Mouse (Mus musculus) duodenum, adult 2 months (tissue): ENCODE results near the gene Themis. TPM values are rescaled to one million over a fixed set of nuclear protein-coding genes. Genes with fewer than 3 reads are reported as not detected.

Experiments
- polyA plus RNA-seq: library from polyadenylated mRNA; depleted of rRNA; stranded (reverse); fragments of >200 nt; gene quantifications from 2 replicates; pipeline ENCODE4 v1.2.3, GENCODE M21; 2012; ENCODE audit warnings: low replicate concordance; rRNA removed

Gene Themis
- polyA plus RNA-seq: not detected in 2 replicates

DNA sequence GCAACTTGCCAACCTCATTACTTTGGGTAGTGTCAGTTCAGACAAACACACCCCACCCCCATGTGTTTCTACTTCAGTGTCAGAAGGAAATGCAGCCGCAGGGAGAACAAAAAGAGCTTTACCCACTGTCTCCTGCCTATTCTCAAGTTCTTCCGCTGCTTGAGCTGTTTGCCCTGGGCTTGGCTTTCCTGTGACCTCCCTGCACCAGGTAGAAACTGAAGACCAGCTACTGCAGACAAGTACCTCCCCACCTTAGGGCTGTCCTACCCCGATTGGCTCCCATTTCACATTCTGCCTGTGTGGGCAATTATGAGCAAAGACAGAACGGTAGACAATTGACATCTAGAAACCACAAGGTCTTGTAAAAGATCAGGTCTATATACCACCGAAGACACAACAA is at the start of gene Themis:
Gene Themis (plus strand): TSS at position 100 of the 400 bp plus-strand sequence.

